Comparison of ENCODE assay signal across 7 mouse cellular contexts in genomic region chrX:7789542-7790136, GRCm38 (mm10). TPM values are rescaled to one million over a fixed set of nuclear protein-coding genes. Genes with fewer than 3 reads are reported as not detected.
DNase-seq lines count a peak whose midpoint lies in the region; TF ChIP-seq lines count a peak whose summit lies in the region.

Gene Gripap1, plus strand, starts transcription at chrX:7789765.

- peak within 1 kb of the TSS; percentile 53 for H3K4me3 ChIP-seq in cortical plate, adult 2 months (ENCODE audit: insufficient read depth, low read length)
- peak within 1 kb of the TSS; percentile 92 for H3K4me3 ChIP-seq in megakaryocyte, embryonic 14.5 days (replicated peaks)

- H3K27ac ChIP-seq in cortical plate, adult 2 months (ENCODE audit: insufficient read depth, low read length), result peak within 1 kb of the TSS; percentile 41; the same call in 1 of the 2 replicates

- no peak for TF ChIP-seq CTCF in cortical plate, adult 2 months (IDR thresholded peaks at IDR 0.05; ENCODE audit: extremely low read depth, insufficient read depth, low read length)

- peaks cover 1% of the 10 kb centered on the region for H3K4me1 ChIP-seq in cortical plate, adult 2 months (ENCODE audit: control insufficient read depth, insufficient read depth, low read length)
- peaks cover 9% of the 10 kb centered on the region; the same call in 1 of the 2 replicates for H3K4me1 ChIP-seq in megakaryocyte, embryonic 14.5 days

- H3K36me3 ChIP-seq in megakaryocyte, embryonic 14.5 days (replicated peaks; ENCODE audit: low read length), result peaks cover 30% of the 10 kb centered on the region

- peak; percentile 82; the same call in 1 of the 2 replicates for TF ChIP-seq POLR2A in cortical plate, adult 2 months (IDR thresholded peaks at IDR 0.05; ENCODE audit: extremely low read depth, insufficient read depth, low read length)

- no peaks in the 10 kb centered on the region for H3K9me3 ChIP-seq in megakaryocyte, embryonic 14.5 days

- no peaks in the 10 kb centered on the region for H3K27me3 ChIP-seq in megakaryocyte, embryonic 14.5 days (replicated peaks)

- peak; percentile 89 for DNase-seq in adipocyte (ENCODE audit: low spot score)
- peak; percentile 18 to 57 for DNase-seq in gastrocnemius, adult 8-10 months (ENCODE audit: low spot score in 2 of 2)
- DNase-seq in hindlimb bud, embryonic 11.5 days (ENCODE audit: extremely low spot score, low read depth, low spot score), result peak; percentile 90
- DNase-seq in left cerebral cortex, adult 8-10 months (ENCODE audit: low spot score in 2 of 2), result peak; percentile 25 to 55
- DNase-seq in right cerebral cortex, postnatal 25 days, result peak; percentile 62

RNA-seq across cellular contexts. Expression of gene Gripap1, which starts in this region (rescaled TPM):
- 106 and 115 TPM in 2 replicates for polyA plus RNA-seq in cortical plate, adult 2 months (2012; rRNA removed)
- 10 to 100 TPM; 15.5 to 19.4 (median 16.1) TPM for total RNA-seq in gastrocnemius, adult 8-10 months (2022)
- total RNA-seq in left cerebral cortex, adult 8-10 months (2022), result 100 to 1,000 TPM; 106 to 111 (median 107) TPM
- 7.5 and 16.3 TPM in 2 replicates for polyA plus RNA-seq in megakaryocyte, embryonic 14.5 days (2012; ENCODE audit: insufficient read depth, low replicate concordance)

Comparison
In these comparisons a context has a peak if more than half of its experiments do, and no peak if none do; other contexts are left out.
1. Peak in every context shown above with its lines: DNase-seq, H3K4me3 ChIP-seq and H3K27ac ChIP-seq.
2. RNA of gene Gripap1 (total RNA-seq): 106 to 111 TPM in left cerebral cortex, adult 8-10 months; 15.5 to 19.4 TPM in gastrocnemius, adult 8-10 months; every median in the first group is over 4 times any median in the second.
3. DNase-seq: peak in every context shown above with its lines; median percentile 90 in hindlimb bud, embryonic 11.5 days; 89 in adipocyte; 62 in right cerebral cortex, postnatal 25 days; 40 in left cerebral cortex, adult 8-10 months; 38 in gastrocnemius, adult 8-10 months.